Comparison of ENCODE assay signal across 8 mouse cellular contexts in genomic region chr9:64811538-64812474, GRCm38 (mm10). TPM values are rescaled to one million over a fixed set of nuclear protein-coding genes. Genes with fewer than 3 reads are reported as not detected.
A peak's percentile ranks its signal among the peaks of the same experiment; 100 is the strongest.
DNase-seq lines count a peak whose midpoint lies in the region; ATAC-seq and TF ChIP-seq lines count a peak whose summit lies in the region.

No protein-coding gene starts in this region.

- peak overlapping the region; percentile 98 for H3K27ac ChIP-seq in forebrain, embryonic 16.5 days (ENCODE audit: low read length)
- peak overlapping the region; percentile 96 for H3K27ac ChIP-seq in hindbrain, postnatal 0 days
- H3K27ac ChIP-seq in small intestine, adult 2 months (ENCODE audit: insufficient read depth, low read depth, low read length): no peak overlapping the region

- H3K4me2 ChIP-seq in forebrain, embryonic 16.5 days (ENCODE audit: low read length): peak overlapping the region; percentile 67
- peak overlapping the region; percentile 70 for H3K4me2 ChIP-seq in hindbrain, postnatal 0 days (ENCODE audit: low read depth, low read length)

- peak; percentile 29; the same call in 1 of the 2 replicates for TF ChIP-seq CTCF in hindbrain, postnatal 0 days (IDR thresholded peaks at IDR 0.05; ENCODE audit: low read depth)
- no peak for TF ChIP-seq CTCF in small intestine, adult 2 months (IDR thresholded peaks at IDR 0.05; ENCODE audit: extremely low read depth, insufficient read length, insufficient replicate concordance, low read depth, low read length)

- peak overlapping the region; percentile 88 for H3K9ac ChIP-seq in forebrain, embryonic 16.5 days (replicated peaks; ENCODE audit: low read depth, low read length)
- H3K9ac ChIP-seq in hindbrain, postnatal 0 days (replicated peaks; ENCODE audit: low read length): peak overlapping the region; percentile 90

- no peaks in the 10 kb centered on the region for H3K36me3 ChIP-seq in forebrain, embryonic 16.5 days (ENCODE audit: control insufficient read depth, insufficient read depth)
- no peaks in the 10 kb centered on the region for H3K36me3 ChIP-seq in hindbrain, postnatal 0 days (ENCODE audit: insufficient read depth, low read length)
- no peaks in the 10 kb centered on the region for H3K36me3 ChIP-seq in small intestine, adult 2 months (ENCODE audit: control insufficient read depth, insufficient read depth, low read length)

- TF ChIP-seq POLR2A in small intestine, adult 2 months (IDR thresholded peaks at IDR 0.05; ENCODE audit: low read depth, low read length): no peak

- H3K9me3 ChIP-seq in forebrain, embryonic 16.5 days (ENCODE audit: control insufficient read depth, low read length): no peaks in the 10 kb centered on the region
- H3K9me3 ChIP-seq in hindbrain, postnatal 0 days (ENCODE audit: low read length): no peaks in the 10 kb centered on the region

- peak overlapping the region; percentile 89 for H3K4me3 ChIP-seq in forebrain, embryonic 16.5 days (replicated peaks; ENCODE audit: low read length)
- peak overlapping the region; percentile 89 for H3K4me3 ChIP-seq in hindbrain, postnatal 0 days (ENCODE audit: low read length)
- H3K4me3 ChIP-seq in small intestine, adult 2 months (ENCODE audit: low read depth, low read length): peak overlapping the region; percentile 79

- peaks cover 6% of the 10 kb centered on the region for H3K4me1 ChIP-seq in forebrain, embryonic 16.5 days (replicated peaks; ENCODE audit: control insufficient read depth, insufficient read depth, low read length)
- H3K4me1 ChIP-seq in hindbrain, postnatal 0 days (ENCODE audit: insufficient read depth, low read length): peaks cover 4% of the 10 kb centered on the region; the same call in 1 of the 2 replicates
- H3K4me1 ChIP-seq in small intestine, adult 2 months (ENCODE audit: control insufficient read depth, insufficient read depth, insufficient read length, low read length): no peaks in the 10 kb centered on the region

- WGBS in forebrain, embryonic 16.5 days: under 1% methylated on average over 52 of the region's 59 CpGs
- under 1% methylated on average over 59 of the region's 59 CpGs for WGBS in hindbrain, postnatal 0 days
- WGBS in small intestine, adult 2 months: 2% methylated on average over 58 of the region's 59 CpGs

- intact Hi-C loops in left cerebral cortex, postnatal 10 days (cut with DNase I): no loop called here

- no peaks in the 10 kb centered on the region for H3K27me3 ChIP-seq in forebrain, embryonic 16.5 days (replicated peaks; ENCODE audit: control insufficient read depth, insufficient read depth, low read length)
- H3K27me3 ChIP-seq in hindbrain, postnatal 0 days (ENCODE audit: insufficient read depth, low read length): no peaks in the 10 kb centered on the region
- H3K27me3 ChIP-seq in small intestine, adult 2 months (ENCODE audit: control insufficient read depth, insufficient read depth, low read length): no peaks in the 10 kb centered on the region

- ATAC-seq in cerebellum, adult (ENCODE audit: insufficient number of reproducible peaks, low FRiP score, low TSS enrichment): peak; percentile 62; the same call in 1 of the 2 replicates
- peak; percentile 80 for ATAC-seq in forebrain, embryonic 16.5 days
- ATAC-seq in hindbrain, postnatal 0 days: peak; percentile 81

- DNase-seq in heart, adult 18-20 months: peak; percentile 59 to 76
- DNase-seq in heart, adult 8-10 months (ENCODE audit: low spot score): no peak
- peak; percentile 79 for DNase-seq in hindbrain, postnatal 0 days (ENCODE audit: low spot score)
- DNase-seq in left cerebral cortex, postnatal 10 days (ENCODE audit: extremely low spot score in 1 of 2, low spot score in 2 of 2): peak; percentile 34 to 84
- DNase-seq in mesoderm, embryonic 11.5 days (ENCODE audit: low read depth, low spot score): peak; percentile 70

RNA-seq across cellular contexts. Expression of gene Dennd4a, which starts 0.7 kb away (rescaled TPM):
- total RNA-seq in heart, adult 18-20 months (2021): 1 to 10 TPM; 5.7 to 7.9 TPM
- 1 to 10 TPM; 5.7 to 8.5 (median 6.3) TPM for total RNA-seq in heart, adult 8-10 months (2022)
- polyA plus RNA-seq in forebrain, embryonic 16.5 days (2015; fragmentation: Nextera tagmentation; extraction: Ambion mirVana): 9.7 and 11.6 TPM in 2 replicates
- total RNA-seq in hindbrain, postnatal 0 days (2014; rRNA removed): 15.4 and 17.6 TPM in 2 replicates
- 7.0 and 8.8 TPM in 2 replicates for polyA plus RNA-seq in hindbrain, postnatal 0 days (2015; fragmentation: Nextera tagmentation; extraction: Ambion mirVana)
- 10 to 100 TPM; 53.3 to 56.7 TPM for total RNA-seq in left cerebral cortex, postnatal 10 days (2021)
- 1.2 and 2.2 TPM in 2 replicates for polyA plus RNA-seq in small intestine, adult 2 months (2012; rRNA removed)
